Mouse (Mus musculus) bone marrow, adult 2 months (tissue): Measurements from ENCODE around the gene Pole2. TPM values are rescaled to one million over a fixed set of nuclear protein-coding genes. Genes with fewer than 3 reads are reported as not detected.
A peak's percentile ranks its signal among the peaks of the same experiment; 100 is the strongest.
"Not testable (repeated sequence)": the region's sequence is repeated elsewhere in the genome, so short reads cannot be mapped to it uniquely, and the experiment has no call there.

Source experiments
- H3K27ac ChIP-seq: fragments of 200-500 bp; 2 replicates; pipeline ENCODE4 v1.5.1; 2012; ENCODE audit warnings: low read depth, mild to moderate bottlenecking, control low read depth, inconsistent platforms, low read length; ENCODE audit not compliant: control insufficient read depth, poor library complexity, insufficient read depth
- H3K4me1 ChIP-seq: fragments of 200-500 bp; 2 replicates; pipeline ENCODE4 v1.6.1; 2011; ENCODE audit warnings: low read length; ENCODE audit not compliant: control insufficient read depth, insufficient read depth
- H3K4me3 ChIP-seq: fragments of 200-500 bp; replicated peaks from 2 replicates; pipeline ENCODE3; 2011; ENCODE audit warnings: mild to moderate bottlenecking, low read depth, low read length, control low read depth; ENCODE audit not compliant: control insufficient read depth
- CTCF ChIP-seq: fragments of 200-500 bp; IDR thresholded peaks from 2 replicates; pipeline ENCODE4 v1.5.1; 2011; ENCODE audit warnings: low read length, control low read depth; ENCODE audit not compliant: control insufficient read depth, insufficient read depth
- POLR2A ChIP-seq: fragments of 200-500 bp; IDR thresholded peaks from 2 replicates; pipeline ENCODE4 v1.6.1; 2011; ENCODE audit warnings: low read depth, mild to moderate bottlenecking, control low read depth, low read length, borderline replicate concordance; ENCODE audit not compliant: control insufficient read depth
- WGBS: fragments of 180-500 bp; shearing (Covaris S2); methylation state at CpG from one replicate; pipeline ENCODE4 v1.1.7; 2018; 5-methylcytosine and 5-hydroxymethylcytosine counted together
- polyA plus RNA-seq: library from polyadenylated mRNA; stranded (reverse); fragments of >200 nt; gene quantifications from 2 replicates; pipeline ENCODE4 v1.2.4, GENCODE M21; 2011; ENCODE audit warnings: low replicate concordance; ENCODE audit not compliant: missing spikeins, insufficient read depth, insufficient read length

The Pole2 gene
- polyA plus RNA-seq, 1 experiment = 9.1 TPM

- no peak for TF ChIP-seq CTCF
- no peak for TF ChIP-seq POLR2A
- WGBS = 87% methylated on average over 12 of the region's 12 CpGs
- H3K4me1 ChIP-seq = no peaks in the 10 kb centered on the region
- no peak overlapping the region for H3K27ac ChIP-seq
- H3K4me3 ChIP-seq = no peak overlapping the region
Observed at GRCm38 (mm10) chr12:69179371-69179770, 48.6 kb downstream of the Pole2 start.

GRCm38 (mm10) chr12:69177526-69177925 lies 50.5 kb downstream of the Pole2 start:
- Histone ChIP-seq H3K4me1 (no peaks in the 10 kb centered on the region), H3K27ac (no peak overlapping the region), H3K4me3 (no peak overlapping the region)
- TF ChIP-seq CTCF (no peak), POLR2A (no peak)
- 89% methylated on average over 3 of the region's 3 CpGs for WGBS

GRCm38 (mm10) chr12:69175975-69176374 lies 52.0 kb downstream of the Pole2 start:
- Histone ChIP-seq H3K27ac (no peak overlapping the region), H3K4me3 (no peak overlapping the region), H3K4me1 (no peaks in the 10 kb centered on the region; the same call in 1 of the 2 replicates)
- TF ChIP-seq CTCF (no peak), POLR2A (no peak)
- WGBS = 84% methylated on average over 3 of the region's 3 CpGs

- no peak overlapping the region for H3K27ac ChIP-seq
- H3K4me3 ChIP-seq = no peak overlapping the region
- 83% methylated on average over 2 of the region's 2 CpGs for WGBS
- TF ChIP-seq CTCF (no peak), POLR2A (no peak)
- H3K4me1 ChIP-seq = no peaks in the 10 kb centered on the region; the same call in 1 of the 2 replicates
Observed at GRCm38 (mm10) chr12:69171307-69171706, 56.7 kb downstream of the Pole2 start.

GRCm38 (mm10) chr12:69168461-69169106 lies 59.4 kb downstream of the Pole2 start, which contains the start of gene Lrr1:
TSS of gene Lrr1 (plus strand) at chr12:69168814.
- Histone ChIP-seq H3K4me3 (peak within 1 kb of the TSS; percentile 98), H3K27ac (peak within 1 kb of the TSS; percentile 69), H3K4me1 (no peaks in the 10 kb centered on the region; the same call in 1 of the 2 replicates)
- under 1% methylated on average over 40 of the region's 40 CpGs for WGBS
- TF ChIP-seq CTCF (0 out of 2 replicates have a peak, but pooled peaks have one; percentile 0), POLR2A (peak; percentile 83; the same call in 1 of the 2 replicates)

GRCm38 (mm10) chr12:69167656-69168460 lies 60.1 kb downstream of the Pole2 start:
- H3K27ac ChIP-seq = no peak overlapping the region; the same call in 1 of the 2 replicates
- peak overlapping the region; percentile 98 for H3K4me3 ChIP-seq
- H3K4me1 ChIP-seq = no peaks in the 10 kb centered on the region; the same call in 1 of the 2 replicates
- 5% methylated on average over 18 of the region's 18 CpGs for WGBS
- TF ChIP-seq POLR2A = no peak
- TF ChIP-seq CTCF = no peak

GRCm38 (mm10) chr12:69166861-69167581 lies 61.0 kb downstream of the Pole2 start:
- not testable (repeated sequence) for H3K4me1 ChIP-seq, H3K27ac ChIP-seq, H3K4me3 ChIP-seq
- WGBS = 87% methylated on average over 8 of the region's 8 CpGs

- H3K27ac ChIP-seq = no peak overlapping the region
- no peak overlapping the region for H3K4me3 ChIP-seq
- 52% methylated on average over 3 of the region's 3 CpGs for WGBS
- H3K4me1 ChIP-seq = no peaks in the 10 kb centered on the region
- TF ChIP-seq CTCF (no peak), POLR2A (no peak)
Observed at GRCm38 (mm10) chr12:69164904-69165303, 63.1 kb downstream of the Pole2 start.

GRCm38 (mm10) chr12:69163586-69163985 lies 64.4 kb downstream of the Pole2 start:
- 46% methylated on average over 4 of the region's 4 CpGs for WGBS
- not testable (repeated sequence) for H3K27ac ChIP-seq, H3K4me3 ChIP-seq, H3K4me1 ChIP-seq

- 80% methylated on average over 2 of the region's 2 CpGs for WGBS
- not testable (repeated sequence) for H3K4me1 ChIP-seq, H3K27ac ChIP-seq, H3K4me3 ChIP-seq
Observed at GRCm38 (mm10) chr12:69160677-69161076, 67.3 kb downstream of the Pole2 start.
